Mouse (Mus musculus) midbrain, embryonic 16.5 days (tissue): ENCODE data around the gene Hmgn1. TPM values are rescaled to one million over a fixed set of nuclear protein-coding genes. Genes with fewer than 3 reads are reported as not detected.
"Not testable (repeated sequence)": the region's sequence is repeated elsewhere in the genome, so short reads cannot be mapped to it uniquely, and the experiment has no call there.

Source experiments
- ATAC-seq: fragments of 200-750 bp; cut with Nextera tagmentation; 2 replicates; pipeline ENCODE4 v1.8.0; 2017; ENCODE audit warnings: moderate TSS enrichment
- H3K27ac ChIP-seq: fragments of 300-500 bp; sonication (generic); 2 replicates; pipeline ENCODE4 v1.5.1; 2014; ENCODE audit warnings: mild to moderate bottlenecking, low read length, mixed read lengths
- H3K27me3 ChIP-seq: fragments of 300-500 bp; sonication (generic); 2 replicates; pipeline ENCODE4 v1.6.1; 2014; ENCODE audit warnings: low read depth, low read length, mixed read lengths; ENCODE audit not compliant: control insufficient read depth, insufficient read depth
- H3K36me3 ChIP-seq: fragments of 300-500 bp; sonication (generic); 2 replicates; pipeline ENCODE4 v1.6.1; 2014; ENCODE audit warnings: mild to moderate bottlenecking, low read length, moderate library complexity, mixed read lengths; ENCODE audit not compliant: control insufficient read depth, insufficient read depth
- H3K4me1 ChIP-seq: fragments of 300-500 bp; sonication (generic); 2 replicates; pipeline ENCODE4 v1.6.1; 2014; ENCODE audit warnings: mild to moderate bottlenecking, low read length, mixed read lengths; ENCODE audit not compliant: control insufficient read depth, insufficient read depth
- H3K4me2 ChIP-seq: fragments of 300-500 bp; sonication (generic); 2 replicates; pipeline ENCODE4 v1.6.1; 2014; ENCODE audit warnings: mild to moderate bottlenecking, low read length, mixed read lengths
- H3K4me3 ChIP-seq: fragments of 300-500 bp; sonication (generic); 2 replicates; pipeline ENCODE4 v1.5.1; 2014; ENCODE audit warnings: low read depth, mild to moderate bottlenecking, low read length, moderate library complexity, mixed read lengths
- H3K9ac ChIP-seq: fragments of 300-500 bp; sonication (generic); 2 replicates; pipeline ENCODE4 v1.6.1; 2014; ENCODE audit warnings: low read depth, low read length, mixed read lengths
- H3K9me3 ChIP-seq: fragments of 300-500 bp; sonication (generic); replicated peaks from 2 replicates; pipeline ENCODE4 v1.6.1; 2014; ENCODE audit warnings: mild to moderate bottlenecking, low read length, mixed read lengths; ENCODE audit not compliant: control insufficient read depth, poor library complexity, severe bottlenecking
- WGBS: fragments of 180-500 bp; shearing (Covaris S2); extraction: QIAGEN DNeasy Blood & Tissue Kit; methylation state at CpG from one replicate; pipeline ENCODE4 v1.1.7; 2014; 5-methylcytosine and 5-hydroxymethylcytosine counted together
- polyA plus RNA-seq: library from polyadenylated mRNA; unstranded; fragments of >200 nt; fragmentation: Nextera tagmentation; extraction: Ambion mirVana; gene quantifications from 2 replicates; pipeline ENCODE4 v1.2.1, GENCODE M21; 2015

Gene Hmgn1
- polyA plus RNA-seq, 1 experiment from 2014 or later, result 304 TPM

GRCm38 (mm10) chr16:96110655-96111345 lies 16.7 kb downstream of the Hmgn1 start:
- H3K9ac ChIP-seq, result no peak overlapping the region
- ATAC-seq, result no peak
- H3K4me3 ChIP-seq, result no peak overlapping the region
- H3K27me3 ChIP-seq, result no peaks in the 10 kb centered on the region
- H3K36me3 ChIP-seq, result no peaks in the 10 kb centered on the region
- H3K4me2 ChIP-seq, result no peak overlapping the region
- no peaks in the 10 kb centered on the region for H3K9me3 ChIP-seq
- no peaks in the 10 kb centered on the region for H3K4me1 ChIP-seq
- 93% methylated on average over 5 of the region's 5 CpGs for WGBS
- no peak overlapping the region for H3K27ac ChIP-seq

DNA sequence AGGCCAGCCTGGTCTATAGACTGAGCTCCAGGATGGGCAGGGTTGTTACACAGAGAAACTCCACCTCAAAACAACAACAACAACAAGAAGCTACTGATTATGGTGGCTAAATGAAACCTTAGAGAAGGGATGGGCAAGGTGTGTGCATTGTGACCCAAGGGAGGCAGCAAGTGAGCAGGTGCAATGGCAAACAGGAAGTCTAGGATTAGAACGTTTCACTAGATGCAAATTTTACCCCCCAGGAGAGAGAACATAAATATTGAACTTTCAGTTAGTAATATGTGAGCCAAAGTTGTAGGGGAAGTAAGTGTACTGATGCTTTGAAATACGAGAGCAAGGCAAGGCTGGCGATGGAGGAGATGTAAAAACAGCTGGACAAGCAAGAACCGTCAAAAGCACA lies 17.9 kb downstream of the Hmgn1 start:
- Histone ChIP-seq H3K27me3 (no peaks in the 10 kb centered on the region), H3K4me1 (no peaks in the 10 kb centered on the region), H3K9ac (no peak overlapping the region), H3K4me2 (no peak overlapping the region), H3K9me3 (no peaks in the 10 kb centered on the region), H3K36me3 (no peaks in the 10 kb centered on the region), H3K27ac (no peak overlapping the region), H3K4me3 (no peak overlapping the region)
- no peak for ATAC-seq
- 71% methylated on average over 4 of the region's 4 CpGs for WGBS

DNA sequence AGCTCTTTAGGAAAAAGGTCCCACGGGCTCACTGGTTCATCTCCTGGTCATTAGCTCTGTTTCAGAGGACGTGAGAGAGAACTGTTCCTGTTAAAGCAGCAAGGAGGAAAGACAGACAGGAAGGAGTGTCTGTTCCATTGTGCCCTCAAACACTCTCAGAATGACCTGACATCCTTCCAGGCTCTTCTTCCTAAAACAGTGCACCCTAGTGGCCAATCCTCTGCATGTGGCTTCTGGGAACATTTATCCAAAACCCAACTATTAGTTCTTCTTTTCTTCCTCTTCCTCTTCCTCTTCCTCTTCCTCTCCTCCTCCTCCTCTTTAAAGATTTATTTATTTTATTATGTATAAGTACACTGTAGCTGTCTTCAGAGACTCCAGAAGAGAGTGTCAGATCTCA lies 24.5 kb downstream of the Hmgn1 start:
- H3K9me3 ChIP-seq, result no peaks in the 10 kb centered on the region
- H3K27me3 ChIP-seq, result no peaks in the 10 kb centered on the region
- H3K27ac ChIP-seq, result no peak overlapping the region
- H3K4me3 ChIP-seq, result no peak overlapping the region
- H3K9ac ChIP-seq, result no peak overlapping the region
- 50% methylated on average over 2 of the region's 2 CpGs for WGBS
- no peak overlapping the region for H3K4me2 ChIP-seq
- H3K36me3 ChIP-seq, result no peaks in the 10 kb centered on the region
- no peak for ATAC-seq
- H3K4me1 ChIP-seq, result no peaks in the 10 kb centered on the region

DNA sequence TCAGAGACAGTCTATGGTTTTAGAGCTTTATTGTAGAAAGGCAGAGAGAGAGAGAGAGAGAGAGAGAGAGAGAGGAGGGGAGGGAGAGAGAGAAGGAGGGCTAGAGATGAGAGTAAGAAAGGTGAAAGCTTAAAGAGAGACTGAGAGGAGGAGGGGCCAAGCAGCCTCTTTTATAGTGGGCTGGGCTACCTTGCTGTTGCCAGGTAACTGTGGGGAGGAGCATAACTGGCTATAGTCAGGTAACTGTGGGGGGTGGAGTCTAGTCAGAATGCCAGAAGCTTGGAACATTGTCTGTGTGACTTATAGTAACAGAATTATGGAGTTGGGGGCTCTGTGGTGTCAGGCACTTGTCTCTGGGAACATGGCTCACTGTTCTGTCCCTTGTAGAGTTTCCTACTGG lies 29.7 kb downstream of the Hmgn1 start:
- not testable (repeated sequence) for ATAC-seq

DNA sequence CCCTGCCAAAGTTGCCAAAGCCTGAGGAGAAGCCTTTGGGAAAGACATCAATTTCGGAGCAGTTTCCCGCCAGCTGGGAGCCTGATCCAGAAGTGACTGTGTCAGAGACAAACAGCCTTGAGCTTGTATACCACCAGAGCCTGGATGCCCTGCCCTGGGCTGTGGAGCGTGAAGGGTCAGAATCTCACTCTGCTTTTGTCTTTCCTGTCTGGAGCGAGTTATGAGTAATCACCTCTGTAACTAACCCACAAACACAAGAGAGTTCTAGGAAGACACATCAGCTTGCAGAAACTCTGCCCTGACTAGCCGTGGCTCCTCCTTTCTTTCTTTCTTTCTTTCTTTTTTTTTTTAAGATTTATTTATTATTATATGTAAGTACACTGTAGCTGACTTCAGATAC lies 31.6 kb downstream of the Hmgn1 start:
- WGBS, result 89% methylated on average over 5 of the region's 5 CpGs
- H3K4me3 ChIP-seq, result no peak overlapping the region
- no peaks in the 10 kb centered on the region for H3K27me3 ChIP-seq
- H3K36me3 ChIP-seq, result no peaks in the 10 kb centered on the region
- H3K4me2 ChIP-seq, result no peak overlapping the region
- no peak for ATAC-seq
- H3K9me3 ChIP-seq, result no peaks in the 10 kb centered on the region
- no peak overlapping the region for H3K9ac ChIP-seq
- no peak overlapping the region for H3K27ac ChIP-seq
- no peaks in the 10 kb centered on the region for H3K4me1 ChIP-seq

More for the DNA sequence above, 29.7 kb downstream of the Hmgn1 start:
- not testable (repeated sequence) for H3K4me3 ChIP-seq, H3K9ac ChIP-seq, H3K9me3 ChIP-seq, H3K36me3 ChIP-seq, H3K27me3 ChIP-seq, H3K4me1 ChIP-seq, H3K4me2 ChIP-seq, H3K27ac ChIP-seq

DNA sequence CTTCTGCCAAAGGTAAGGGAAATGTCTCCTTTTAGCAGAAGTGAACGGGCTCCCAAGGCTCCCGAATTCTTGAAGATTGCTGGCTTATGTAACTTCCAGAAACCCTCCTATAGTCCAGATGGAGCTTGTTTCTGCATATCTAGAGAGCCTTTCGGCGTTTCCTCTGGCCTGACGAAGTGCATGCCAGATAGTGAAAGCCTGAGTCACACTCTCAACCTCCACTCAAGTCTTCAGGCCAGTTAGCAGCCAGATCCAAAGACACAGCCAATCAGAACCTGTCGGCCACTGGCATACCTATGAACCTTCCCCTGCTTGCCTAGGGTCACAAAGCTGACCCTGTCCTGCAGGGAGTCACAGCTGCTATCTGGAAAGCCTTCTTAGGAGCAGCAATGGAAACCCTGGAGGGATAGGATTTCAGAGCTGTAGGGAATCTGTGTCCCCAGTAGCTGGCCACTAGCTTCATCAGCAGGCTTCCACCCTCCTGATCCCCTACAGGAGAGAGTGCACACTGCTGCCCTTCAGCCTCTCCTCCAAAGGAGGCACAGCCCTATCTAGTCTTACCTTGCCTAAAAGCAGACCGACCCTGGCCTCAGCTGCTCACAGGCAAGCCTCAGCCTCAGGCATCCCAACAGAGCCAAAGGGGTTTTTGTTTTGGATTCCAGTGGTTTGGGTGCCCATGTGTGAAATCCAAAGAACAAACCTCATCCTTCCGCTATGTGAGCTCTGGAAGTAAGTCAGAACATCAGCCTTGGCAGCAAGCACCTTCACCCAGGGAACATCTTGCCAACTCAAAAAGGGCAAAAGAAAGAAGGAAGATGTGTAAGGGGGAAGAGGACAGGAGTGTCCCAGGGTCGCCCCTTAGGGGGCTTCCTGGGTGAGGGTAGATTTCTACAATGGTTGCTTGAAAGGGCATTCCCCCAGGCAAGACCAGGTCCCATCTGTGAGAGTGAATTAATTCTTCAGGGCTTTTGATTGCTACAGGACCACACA lies 35.7 kb downstream of the Hmgn1 start:
- ATAC-seq, result no peak
- H3K27ac ChIP-seq, result no peak overlapping the region
- WGBS, result 71% methylated on average over 9 of the region's 9 CpGs
- H3K4me2 ChIP-seq, result no peak overlapping the region
- H3K4me1 ChIP-seq, result no peaks in the 10 kb centered on the region
- H3K36me3 ChIP-seq, result no peaks in the 10 kb centered on the region
- H3K4me3 ChIP-seq, result no peak overlapping the region
- H3K9me3 ChIP-seq, result no peaks in the 10 kb centered on the region
- H3K9ac ChIP-seq, result no peak overlapping the region
- no peaks in the 10 kb centered on the region for H3K27me3 ChIP-seq

GRCm38 (mm10) chr16:96088120-96088519 lies 39.4 kb downstream of the Hmgn1 start:
- Histone ChIP-seq H3K9ac (no peak overlapping the region), H3K4me2 (no peak overlapping the region), H3K27me3 (no peaks in the 10 kb centered on the region), H3K4me3 (no peak overlapping the region), H3K36me3 (no peaks in the 10 kb centered on the region), H3K9me3 (no peaks in the 10 kb centered on the region), H3K27ac (no peak overlapping the region), H3K4me1 (peaks cover 10% of the 10 kb centered on the region)
- ATAC-seq, result no peak
- 85% methylated on average over 5 of the region's 5 CpGs for WGBS

- Histone ChIP-seq H3K27me3 (no peaks in the 10 kb centered on the region), H3K4me2 (no peak overlapping the region), H3K36me3 (no peaks in the 10 kb centered on the region), H3K4me3 (no peak overlapping the region), H3K27ac (no peak overlapping the region), H3K9ac (no peak overlapping the region), H3K9me3 (no peaks in the 10 kb centered on the region), H3K4me1 (peaks cover 10% of the 10 kb centered on the region)
- ATAC-seq, result no peak
- WGBS, result 81% methylated on average over 4 of the region's 4 CpGs
Measured at GRCm38 (mm10) chr16:96087436-96087835, 40.1 kb downstream of the Hmgn1 start.

DNA sequence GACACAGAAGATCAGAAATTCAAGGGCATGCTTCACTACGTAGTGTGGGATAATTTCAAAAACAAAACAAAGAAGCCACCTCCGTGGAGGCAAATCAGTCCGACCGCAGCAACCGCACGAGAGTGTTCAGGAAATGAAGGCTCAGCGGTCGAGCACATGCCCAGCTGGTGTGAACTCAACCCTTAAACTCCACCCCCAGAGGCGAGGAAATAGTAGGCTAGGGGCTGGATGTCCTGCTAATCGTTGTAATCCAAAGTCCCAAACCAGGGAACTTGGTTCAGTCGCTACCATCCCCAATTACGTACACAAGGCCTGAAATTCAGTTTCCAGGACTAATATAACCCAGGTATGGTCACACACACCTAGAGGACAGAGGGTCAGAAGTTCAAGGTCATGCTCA lies 40.5 kb downstream of the Hmgn1 start:
- H3K27ac ChIP-seq, result no peak overlapping the region
- no peak overlapping the region for H3K4me2 ChIP-seq
- H3K9me3 ChIP-seq, result no peaks in the 10 kb centered on the region
- H3K4me3 ChIP-seq, result no peak overlapping the region
- no peaks in the 10 kb centered on the region for H3K36me3 ChIP-seq
- 72% methylated on average over 12 of the region's 12 CpGs for WGBS
- peaks cover 10% of the 10 kb centered on the region for H3K4me1 ChIP-seq
- no peaks in the 10 kb centered on the region for H3K27me3 ChIP-seq
- no peak for ATAC-seq
- H3K9ac ChIP-seq, result no peak overlapping the region
